Mouse (Mus musculus): Measurements from ENCODE around the gene Riox2. TPM values are rescaled to one million over a fixed set of nuclear protein-coding genes. Genes with fewer than 3 reads are reported as not detected.

The Riox2 gene
- polyA plus RNA-seq, 1 experiment from 2014 or later, result 34.7 TPM

GRCm38 (mm10) chr16:59535673-59536072 lies 64.1 kb downstream of the Riox2 start:
- H3K9me3 ChIP-seq (ENCODE audit: low read depth, low read length), result no peaks in the 10 kb centered on the region
- 0 out of 2 replicates have a peak, but pooled peaks cover 5% of the 10 kb centered on the region for H3K36me3 ChIP-seq (ENCODE audit: insufficient read depth)
- WGBS, result 65% methylated on average over 5 of the region's 5 CpGs
- DNase-seq, result no peak
- no peak for ATAC-seq (ENCODE audit: insufficient read depth)
- no peak overlapping the region for H3K9ac ChIP-seq
- no peak overlapping the region for H3K4me2 ChIP-seq
- peak; percentile 29; the same call in 1 of the 2 replicates for TF ChIP-seq CTCF (IDR thresholded peaks at IDR 0.05; ENCODE audit: low read depth)
- H3K4me3 ChIP-seq (ENCODE audit: low read depth, low read length), result no peak overlapping the region
- H3K27me3 ChIP-seq (ENCODE audit: insufficient read depth, low read length), result no peaks in the 10 kb centered on the region
- no peak overlapping the region for H3K27ac ChIP-seq (ENCODE audit: low read depth)
- H3K4me1 ChIP-seq (ENCODE audit: insufficient read depth), result no peaks in the 10 kb centered on the region

- Histone ChIP-seq H3K27me3 (ENCODE audit: insufficient read depth, low read length) (no peaks in the 10 kb centered on the region), H3K4me1 (ENCODE audit: insufficient read depth) (no peaks in the 10 kb centered on the region), H3K36me3 (ENCODE audit: insufficient read depth) (0 out of 2 replicates have a peak, but pooled peaks cover 5% of the 10 kb centered on the region), H3K4me2 (no peak overlapping the region), H3K4me3 (ENCODE audit: low read depth, low read length) (no peak overlapping the region), H3K27ac (ENCODE audit: low read depth) (no peak overlapping the region), H3K9me3 (ENCODE audit: low read depth, low read length) (no peaks in the 10 kb centered on the region), H3K9ac (no peak overlapping the region)
- ATAC-seq (ENCODE audit: insufficient read depth), result no peak
- WGBS, result 82% methylated on average over 3 of the region's 3 CpGs
- DNase-seq, result no peak
- no peak for TF ChIP-seq CTCF (IDR thresholded peaks at IDR 0.05; ENCODE audit: low read depth)
These were observed 69.4 kb downstream of the Riox2 start for GRCm38 (mm10) chr16:59540944-59541343.

- DNase-seq (no peak), ATAC-seq (ENCODE audit: insufficient read depth) (no peak)
- 66% methylated on average over 4 of the region's 4 CpGs for WGBS
- Histone ChIP-seq H3K4me1 (ENCODE audit: insufficient read depth) (no peaks in the 10 kb centered on the region), H3K9ac (no peak overlapping the region), H3K4me2 (no peak overlapping the region), H3K9me3 (ENCODE audit: low read depth, low read length) (no peaks in the 10 kb centered on the region), H3K27ac (ENCODE audit: low read depth) (no peak overlapping the region), H3K4me3 (ENCODE audit: low read depth, low read length) (no peak overlapping the region), H3K36me3 (ENCODE audit: insufficient read depth) (0 out of 2 replicates have a peak, but pooled peaks cover 2% of the 10 kb centered on the region), H3K27me3 (ENCODE audit: insufficient read depth, low read length) (no peaks in the 10 kb centered on the region)
- TF ChIP-seq CTCF (IDR thresholded peaks at IDR 0.05; ENCODE audit: low read depth), result no peak
These were observed 69.8 kb downstream of the Riox2 start for GRCm38 (mm10) chr16:59541382-59541781.

Other genes starting within 250 kb of the Riox2 start
- gene Olfr201, start 199.1 kb upstream of the Riox2 start, polyA plus RNA-seq (2014; fragmentation: Nextera tagmentation; extraction: Ambion mirVana), result not detected in 2 replicates
- gene Olfr202, start 185.0 kb upstream of the Riox2 start, polyA plus RNA-seq (2014; fragmentation: Nextera tagmentation; extraction: Ambion mirVana), result not detected in 2 replicates
- not detected in 2 replicates for gene Olfr203, start 172.9 kb upstream of the Riox2 start, polyA plus RNA-seq (2014; fragmentation: Nextera tagmentation; extraction: Ambion mirVana)
- not detected in 2 replicates for gene Olfr204, start 153.5 kb upstream of the Riox2 start, polyA plus RNA-seq (2014; fragmentation: Nextera tagmentation; extraction: Ambion mirVana)
- gene Olfr205, start 140.6 kb upstream of the Riox2 start, polyA plus RNA-seq (2014; fragmentation: Nextera tagmentation; extraction: Ambion mirVana), result not detected in 2 replicates
- gene Olfr206, start 122.5 kb upstream of the Riox2 start, polyA plus RNA-seq (2014; fragmentation: Nextera tagmentation; extraction: Ambion mirVana), result not detected in 2 replicates
- not detected in 2 replicates for gene Olfr209, start 107.8 kb upstream of the Riox2 start, polyA plus RNA-seq (2014; fragmentation: Nextera tagmentation; extraction: Ambion mirVana)
- gene Gabrr3, start 64.4 kb upstream of the Riox2 start, polyA plus RNA-seq (2014; fragmentation: Nextera tagmentation; extraction: Ambion mirVana), result not detected in 2 replicates
- gene Crybg3, start 129.2 kb downstream of the Riox2 start, polyA plus RNA-seq (2014; fragmentation: Nextera tagmentation; extraction: Ambion mirVana), result 9.7 and 10.6 TPM in 2 replicates
- 36.2 TPM in 2 replicates for gene Arl6, start 167.6 kb downstream of the Riox2 start, polyA plus RNA-seq (2014; fragmentation: Nextera tagmentation; extraction: Ambion mirVana)